Mouse (Mus musculus): ENCODE data around the gene Sorcs2.

The Sorcs2 gene

DNA sequence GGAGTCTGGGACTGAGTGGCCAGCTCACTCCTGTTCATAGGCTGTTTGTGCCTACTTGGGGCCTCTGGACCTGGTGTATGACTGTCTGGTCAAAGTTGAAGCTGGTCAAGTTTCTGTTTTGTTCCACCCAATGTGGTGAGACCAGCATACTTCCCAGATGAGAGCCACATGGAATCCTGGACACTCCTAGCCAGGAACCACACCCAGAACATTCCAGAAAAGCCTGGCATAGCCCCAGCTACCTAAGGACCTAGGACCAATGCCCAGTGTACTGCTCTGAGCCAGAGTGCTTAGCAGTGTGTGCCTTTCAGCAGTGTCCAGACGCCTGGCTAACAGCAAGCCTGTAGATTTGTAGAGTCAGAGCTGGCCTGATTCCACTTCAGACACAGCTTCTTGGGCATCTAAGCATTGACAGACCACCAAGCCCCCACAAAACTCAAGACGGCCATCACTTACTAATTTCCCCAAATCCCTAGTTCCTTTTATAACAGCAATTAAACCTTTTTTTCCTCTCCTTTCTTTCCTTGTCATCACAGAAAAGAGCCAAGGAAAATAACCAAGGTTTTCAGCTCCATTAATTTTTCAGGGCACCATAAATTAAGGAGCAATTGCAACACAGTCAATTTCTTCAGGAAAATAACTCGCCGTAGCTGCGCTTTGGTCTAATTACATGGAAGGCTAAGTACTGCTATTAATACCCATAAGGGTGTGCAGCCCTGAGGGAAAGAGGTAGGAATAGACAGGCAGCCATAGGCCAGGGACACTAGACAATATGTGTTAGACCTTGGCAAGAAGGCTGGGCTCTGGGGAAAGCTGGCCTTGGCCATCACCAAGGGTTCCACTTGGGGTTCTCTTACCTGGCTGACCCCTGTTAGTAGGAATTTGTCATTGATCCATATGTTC is 322.5 kb downstream of the Sorcs2 start:
- in situ Hi-C loops (cut with MboI, MseI) = no loop called here

- in situ Hi-C loops (cut with MboI, MseI) = loop anchor here (25.0 kb wide), 1 partner anchor 2007 kb away; no protein-coding TSS in a partner anchor
These were observed 328.2 kb downstream of the Sorcs2 start for GRCm38 (mm10) chr5:36069503-36070360.

GRCm38 (mm10) chr5:36067651-36068181 is 330.2 kb downstream of the Sorcs2 start:
- in situ Hi-C loops (cut with MboI, MseI) = loop anchor here (25.0 kb wide), 1 partner anchor 2005 kb away; no protein-coding TSS in a partner anchor

DNA sequence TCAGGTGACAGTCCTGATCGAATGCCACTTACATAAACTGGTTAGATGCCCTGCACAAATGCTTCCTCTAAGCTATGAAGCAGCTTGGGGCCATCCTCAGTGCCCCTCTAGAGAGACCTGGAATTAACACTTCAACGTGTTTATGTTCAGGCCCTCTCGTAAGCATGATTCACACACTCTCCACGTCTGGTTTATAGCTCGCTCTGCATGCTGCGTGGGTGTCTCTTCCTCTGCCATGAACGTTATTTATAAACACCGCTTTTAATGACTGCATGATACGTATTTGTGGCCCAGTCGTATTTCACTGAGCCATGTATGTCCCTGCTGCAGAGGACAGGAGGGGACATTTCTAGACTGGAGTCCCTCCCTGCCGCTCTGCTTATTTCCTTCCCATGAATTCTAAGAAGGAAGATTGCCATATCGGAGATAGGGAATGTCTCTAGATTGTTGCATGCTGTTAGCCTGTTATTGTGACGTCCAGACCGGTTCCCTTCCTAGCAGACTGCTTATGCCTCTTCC is 340.1 kb downstream of the Sorcs2 start:
- in situ Hi-C loops (cut with MboI, MseI) = loop anchor here (25.0 kb wide), 1 partner anchor 1996 kb away; no protein-coding TSS in a partner anchor

DNA sequence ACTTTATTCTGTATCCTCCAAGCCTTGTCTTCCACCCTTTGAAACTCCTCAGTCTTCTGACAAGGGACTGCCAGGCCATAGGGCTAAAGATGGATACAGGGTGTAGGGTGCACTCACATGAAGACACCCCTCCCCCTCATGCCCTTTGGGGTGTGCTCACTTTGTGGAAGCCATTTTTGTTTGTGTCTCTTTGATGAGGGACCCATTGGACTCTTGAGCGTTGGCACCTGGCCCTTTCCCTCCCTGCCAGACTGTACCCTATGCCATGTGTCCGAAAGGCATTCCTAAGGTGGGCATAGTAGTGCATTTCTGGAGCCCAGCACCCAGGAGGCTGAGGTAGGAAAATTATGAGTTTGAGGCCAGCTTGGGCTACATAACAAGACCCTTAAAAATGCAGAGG is 341.0 kb downstream of the Sorcs2 start:
- in situ Hi-C loops (cut with MboI, MseI) = loop anchor here (25.0 kb wide), 1 partner anchor 1995 kb away; no protein-coding TSS in a partner anchor

DNA sequence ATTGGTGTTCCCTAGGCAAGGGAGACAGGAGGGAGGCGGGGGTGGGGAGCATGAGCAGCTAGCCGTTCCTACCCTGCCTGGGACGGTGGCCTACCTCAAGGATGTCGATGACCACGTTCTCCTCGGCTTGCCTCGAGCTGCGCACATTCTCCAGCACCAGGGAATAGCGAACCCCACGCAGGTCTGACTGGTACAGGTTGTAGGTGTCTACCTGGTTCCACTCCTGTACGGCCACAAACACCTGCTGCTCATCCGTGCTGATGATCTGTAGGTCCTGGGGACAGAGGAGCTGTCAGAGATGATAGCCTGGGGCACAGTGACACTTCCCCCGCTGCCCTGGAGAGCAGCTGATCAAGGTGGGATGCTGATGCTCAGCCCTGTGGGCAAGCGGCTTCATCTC is 342.1 kb downstream of the Sorcs2 start:
- in situ Hi-C loops (cut with MboI, MseI) = loop anchor here (25.0 kb wide), 1 partner anchor 1994 kb away; no protein-coding TSS in a partner anchor

DNA sequence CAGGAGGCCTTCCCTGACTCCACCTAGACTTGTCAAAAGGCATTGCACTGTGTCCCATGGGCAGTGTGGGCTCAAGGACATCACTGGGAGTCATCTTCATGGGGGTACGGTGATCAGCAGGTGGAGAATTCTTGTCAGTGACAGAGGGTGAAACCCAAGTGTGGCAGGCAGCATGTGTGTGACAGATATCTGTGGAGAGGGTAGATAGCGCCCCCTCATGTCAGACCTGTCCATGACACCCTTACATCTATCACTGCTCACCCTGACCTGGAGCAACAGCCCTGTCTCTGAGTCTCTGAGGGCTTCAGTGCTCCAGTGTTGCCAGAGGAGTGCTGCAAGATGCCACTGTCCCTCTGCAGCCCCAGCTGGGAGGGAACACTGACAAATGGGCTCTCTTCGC is 343.4 kb downstream of the Sorcs2 start:
- in situ Hi-C loops (cut with MboI, MseI) = loop anchor here (25.0 kb wide), 1 partner anchor 1992 kb away; no protein-coding TSS in a partner anchor

GRCm38 (mm10) chr5:36043154-36043553 is 354.8 kb downstream of the Sorcs2 start:
- in situ Hi-C loops (cut with MboI, MseI) = no loop called here

- in situ Hi-C loops (cut with MboI, MseI) = no loop called here
These were observed 356.2 kb downstream of the Sorcs2 start for GRCm38 (mm10) chr5:36041756-36042155.

DNA sequence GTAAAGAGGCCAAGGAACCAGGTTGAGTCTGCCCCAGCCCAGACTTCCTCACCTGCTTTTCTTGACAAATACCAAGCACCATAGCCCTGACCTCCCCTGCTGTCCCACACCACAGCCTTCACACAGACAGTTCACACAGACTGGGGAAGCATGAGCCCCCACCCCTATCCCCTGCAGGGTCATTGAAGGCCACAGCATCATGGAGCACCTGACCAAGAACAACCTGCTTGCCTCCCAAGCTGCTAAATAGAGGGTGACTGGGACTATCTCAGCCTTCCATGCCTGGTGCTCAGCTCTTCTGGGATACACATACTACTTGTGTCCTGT is 356.7 kb downstream of the Sorcs2 start:
- in situ Hi-C loops (cut with MboI, MseI) = no loop called here

- in situ Hi-C loops (cut with MboI, MseI) = no loop called here
These were observed 357.3 kb downstream of the Sorcs2 start for GRCm38 (mm10) chr5:36040398-36041235.

DNA sequence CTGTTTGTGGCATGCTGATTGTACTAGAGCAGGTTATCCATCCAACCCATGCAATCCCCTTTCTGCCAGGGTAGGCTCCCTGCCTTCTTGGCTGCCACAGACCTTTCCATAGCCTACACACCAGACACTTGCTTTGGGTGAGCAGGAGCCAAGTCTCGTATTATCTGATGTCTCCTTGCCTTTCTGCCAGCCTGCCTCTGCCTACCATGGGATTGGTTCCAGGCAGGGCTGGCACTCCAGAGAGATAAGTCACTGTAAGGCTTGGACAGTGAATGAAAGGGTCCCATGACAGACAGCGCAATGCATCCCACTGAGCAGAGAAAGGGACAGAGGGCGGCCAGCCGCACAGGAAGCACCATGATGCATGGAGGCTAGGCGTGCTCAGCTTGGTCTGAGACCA is 358.3 kb downstream of the Sorcs2 start:
- in situ Hi-C loops (cut with MboI, MseI) = loop anchor here (10.0 kb wide), 1 partner anchor 185 kb away; no protein-coding TSS in a partner anchor

DNA sequence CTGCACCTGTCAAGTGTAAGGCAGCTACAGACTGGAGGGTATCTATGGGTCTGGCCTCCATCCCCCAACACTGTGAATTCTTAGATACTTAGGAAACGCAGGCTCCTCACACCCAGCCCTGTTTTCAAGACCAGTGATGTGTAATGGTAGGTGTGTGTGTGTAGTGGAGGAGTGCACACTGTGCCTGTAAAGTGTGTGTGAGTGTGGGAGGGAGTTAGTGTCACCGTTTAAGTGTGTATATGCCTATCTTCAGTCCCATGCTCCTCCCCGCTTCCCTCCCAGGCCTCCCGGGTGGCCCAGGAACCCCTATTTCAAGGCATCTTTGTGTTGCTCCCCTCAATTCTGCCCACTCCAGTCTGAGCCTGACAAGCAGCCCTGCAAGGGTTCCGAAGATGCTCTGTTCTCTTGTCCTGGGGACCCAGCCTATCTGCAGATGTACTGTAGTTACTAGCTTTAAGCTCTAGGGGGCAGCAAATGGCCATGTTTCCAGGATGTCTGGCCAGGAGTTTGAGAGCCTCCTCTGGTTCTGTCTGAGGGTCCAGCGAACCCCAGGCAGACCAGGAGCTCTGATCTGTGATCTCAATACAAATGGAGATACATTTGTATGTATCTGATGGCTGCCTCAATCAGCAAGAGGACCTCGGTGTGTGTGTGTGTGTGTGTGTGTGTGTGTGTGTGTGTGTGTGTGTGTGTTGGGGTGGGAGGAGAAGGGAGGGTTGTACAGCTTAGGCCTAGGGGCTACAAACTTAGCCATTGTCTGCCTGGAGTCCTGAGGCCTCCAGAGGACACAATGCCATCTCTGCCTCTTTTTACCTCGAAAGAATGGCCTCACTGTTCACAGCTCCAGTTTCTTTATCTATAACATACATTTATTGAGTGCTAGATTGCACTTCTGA is 364.2 kb downstream of the Sorcs2 start:
- in situ Hi-C loops (cut with MboI, MseI) = loop anchor here (10.0 kb wide), 1 partner anchor 191 kb away; no protein-coding TSS in a partner anchor

- in situ Hi-C loops (cut with MboI, MseI) = no loop called here
These were observed 372.9 kb downstream of the Sorcs2 start for GRCm38 (mm10) chr5:36025076-36025475.

GRCm38 (mm10) chr5:36024003-36024685 is 373.8 kb downstream of the Sorcs2 start:
- in situ Hi-C loops (cut with MboI, MseI) = no loop called here

GRCm38 (mm10) chr5:36022361-36022760 is 375.6 kb downstream of the Sorcs2 start:
- in situ Hi-C loops (cut with MboI, MseI) = no loop called here

- in situ Hi-C loops (cut with MboI, MseI) = no loop called here
These were observed 376.8 kb downstream of the Sorcs2 start for GRCm38 (mm10) chr5:36021091-36021490.

GRCm38 (mm10) chr5:36018366-36018765 is 379.6 kb downstream of the Sorcs2 start:
- in situ Hi-C loops (cut with MboI, MseI) = no loop called here

DNA sequence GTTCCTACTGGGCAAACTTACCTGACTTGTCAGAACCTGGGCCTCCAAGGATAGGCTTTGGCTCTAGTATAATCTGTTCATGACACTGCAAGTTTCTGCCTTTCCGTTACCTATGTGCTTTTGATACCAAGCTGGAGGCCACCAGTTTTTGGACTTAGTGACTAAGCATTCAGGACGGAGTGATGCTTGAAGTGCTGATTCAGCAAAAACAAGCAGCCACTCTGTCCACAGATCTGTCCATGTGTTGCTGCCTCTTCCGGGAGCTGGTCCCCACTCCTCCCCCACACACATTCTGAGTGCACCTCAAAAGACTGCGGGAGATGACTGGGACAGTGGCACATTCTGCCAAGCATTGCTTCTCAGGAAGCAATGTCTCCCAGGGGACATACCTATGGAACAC is 388.5 kb downstream of the Sorcs2 start:
- in situ Hi-C loops (cut with MboI, MseI) = no loop called here

Measured in T-helper 2 cell (primary cell).